Mouse (Mus musculus) embryonic facial prominence, embryonic 11.5 days (tissue): ENCODE data around the gene Diablo. TPM values are rescaled to one million over a fixed set of nuclear protein-coding genes. Genes with fewer than 3 reads are reported as not detected.

Source experiments
- microRNA-seq: library from miRNA; unstranded; fragments of <30 nt; microRNA quantifications from one replicate; pipeline ENCODE4, GENCODE M21; 2016; ENCODE audit warnings: borderline number of aligned reads
- polyA plus RNA-seq: library from polyadenylated mRNA; unstranded; fragments of >200 nt; fragmentation: Nextera tagmentation; extraction: Ambion mirVana; gene quantifications from 2 replicates; pipeline ENCODE4 v1.2.1, GENCODE M21; 2014

Gene Diablo
- polyA plus RNA-seq, 1 experiment from 2014 or later: 136 TPM

Small RNA genes lying within 50 kb of the gene (microRNA-seq; reads per million reads assigned to microRNA genes)
- gene Mir7647: 1.9 reads per million

Other genes with a start within 250 kb of the Diablo start
- 39.0 and 39.5 TPM in 2 replicates for gene Bcl7a, start 180.3 kb downstream of the Diablo start, polyA plus RNA-seq
- 13.9 and 14.0 TPM in 2 replicates for gene Mlxip, start 129.4 kb downstream of the Diablo start, polyA plus RNA-seq
- gene Lrrc43, start 34.9 kb downstream of the Diablo start, polyA plus RNA-seq: 0.10 TPM in 1 of 2 replicates, not detected in the other
- gene Il31, start 34.7 kb downstream of the Diablo start, polyA plus RNA-seq: not detected in 2 replicates
- gene B3gnt4, start 13.7 kb downstream of the Diablo start, polyA plus RNA-seq: 1.6 and 1.8 TPM in 2 replicates
- gene Gm49027, start 1.3 kb upstream of the Diablo start, polyA plus RNA-seq: 0.48 and 0.75 TPM in 2 replicates
- gene Vps33a, start 48.9 kb upstream of the Diablo start, polyA plus RNA-seq: 27.9 and 31.6 TPM in 2 replicates
- 34.2 and 37.3 TPM in 2 replicates for gene Clip1, start 160.4 kb upstream of the Diablo start, polyA plus RNA-seq
- 70.3 and 80.5 TPM in 2 replicates for gene Zcchc8, start 196.9 kb upstream of the Diablo start, polyA plus RNA-seq
- gene Rsrc2, start 225.2 kb upstream of the Diablo start, polyA plus RNA-seq: 156 and 176 TPM in 2 replicates
- gene Kntc1, start 225.5 kb upstream of the Diablo start, polyA plus RNA-seq: 32.7 and 36.4 TPM in 2 replicates